In the genomic region with DNA sequence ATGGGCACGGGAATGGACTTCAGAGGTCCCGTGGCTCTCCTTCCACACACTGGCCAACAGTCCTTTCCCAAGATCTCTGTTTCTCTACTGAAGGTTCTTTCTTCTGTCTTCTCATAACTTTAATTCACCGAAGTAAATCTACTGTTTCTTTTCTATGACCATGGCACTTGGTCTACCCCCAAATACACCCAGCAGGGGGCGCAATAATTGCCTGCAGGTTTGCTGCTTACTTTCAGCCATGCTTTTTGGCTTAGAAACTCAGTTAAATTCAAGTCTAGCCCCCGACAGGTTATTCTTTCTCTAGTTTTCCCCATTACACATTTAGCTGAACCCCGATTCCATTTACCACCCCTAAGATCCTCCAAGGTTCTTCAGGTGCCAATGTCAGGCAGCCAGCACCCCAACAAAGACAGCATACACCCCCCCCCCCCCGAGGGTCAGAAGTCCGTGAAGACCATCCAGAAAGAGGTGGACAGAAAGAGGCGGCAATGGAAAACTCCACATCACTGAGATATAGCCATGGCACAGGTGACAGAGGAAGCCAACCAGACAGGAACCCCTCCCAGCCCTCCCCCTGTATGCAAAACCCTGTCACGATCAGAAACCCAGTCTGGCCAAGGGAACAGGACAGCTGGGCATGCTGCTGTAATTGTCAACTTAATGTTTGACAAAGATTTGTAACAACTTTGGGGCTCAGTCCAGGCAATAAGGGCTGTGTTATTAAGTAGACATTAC, we compare ENCODE assay signal across 1 mouse cellular context.
TF ChIP-seq lines count a peak whose summit lies in the region.

No protein-coding gene starts in this region.

TF ChIP-seq in CH12.LX, 34 proteins besides CTCF, POLR2A, EP300 and RAD21:
- TF ChIP-seq ZNF384 (IDR thresholded peaks at IDR 0.05; ENCODE audit: low read depth, low read length) (no peak), ZC3H11A (IDR thresholded peaks at IDR 0.05; ENCODE audit: low read depth, low read length) (0 out of 2 replicates have a peak, but pooled peaks have one; percentile 10), SMC3 (IDR thresholded peaks at IDR 0.05; ENCODE audit: low read depth, low read length) (peak; percentile 77), MEF2A (IDR thresholded peaks at IDR 0.05; ENCODE audit: borderline replicate concordance, low read depth, low read length) (no peak), TCF12 (IDR thresholded peaks at IDR 0.05; ENCODE audit: low read depth, low read length) (0 out of 2 replicates have a peak, but pooled peaks have one; percentile 21), ETS1 (conservative IDR thresholded peaks at IDR 0.05; ENCODE audit: low read depth, low read length) (peak; percentile 25; the same call in 1 of the 2 replicates), BHLHE40 (IDR thresholded peaks at IDR 0.05; ENCODE audit: low read depth, low read length) (peak; percentile 55; the same call in 1 of the 2 replicates), NELFE (IDR thresholded peaks at IDR 0.05; ENCODE audit: low read depth, low read length) (no peak)
